Mouse (Mus musculus) embryo, embryonic 10.5 days (tissue): ENCODE data around the gene Gm5478.
"Not testable (repeated sequence)": the region's sequence is repeated elsewhere in the genome, so short reads cannot be mapped to it uniquely, and the experiment has no call there.

Source experiments
- DNase-seq: peaks from one replicate; pipeline ENCODE4 v3.0.0-alpha.2; 2015; ENCODE audit warnings: low spot score

The Gm5478 gene

GRCm38 (mm10) chr15:101647280-101647679 is at the start of gene Gm5478:
TSS of gene Gm5478 (minus strand) at chr15:101647380.
- no peak for DNase-seq

- DNase-seq, result no peak
Measured at GRCm38 (mm10) chr15:101694207-101694606, 47.0 kb upstream of the Gm5478 start, which contains the start of gene Krt6a. TSS of gene Krt6a (minus strand) at chr15:101694307.

- DNase-seq, result not testable (repeated sequence)
Measured at GRCm38 (mm10) chr15:101690460-101690859, 43.3 kb upstream of the Gm5478 start.

GRCm38 (mm10) chr15:101688161-101688560 is 41.0 kb upstream of the Gm5478 start:
- no peak for DNase-seq

- no peak for DNase-seq
Measured at GRCm38 (mm10) chr15:101680187-101680586, 33.0 kb upstream of the Gm5478 start, which contains the start of gene Krt6b. TSS of gene Krt6b (minus strand) at chr15:101680287.

- DNase-seq, result no peak
Measured at GRCm38 (mm10) chr15:101675978-101676377, 28.8 kb upstream of the Gm5478 start.

- DNase-seq, result no peak
Measured at GRCm38 (mm10) chr15:101652736-101653265, 5.6 kb upstream of the Gm5478 start.

GRCm38 (mm10) chr15:101627884-101628283 is 19.3 kb downstream of the Gm5478 start, which contains the start of gene Gm5414:
TSS of gene Gm5414 (minus strand) at chr15:101628188.
- no peak for DNase-seq

GRCm38 (mm10) chr15:101599123-101599522 is 48.1 kb downstream of the Gm5478 start:
- DNase-seq, result no peak
